Mouse (Mus musculus) neural tube, embryonic 15.5 days (tissue): ENCODE data around the gene Atp11a. TPM values are rescaled to one million over a fixed set of nuclear protein-coding genes. Genes with fewer than 3 reads are reported as not detected.

ENCODE experiments used
- ATAC-seq: fragments of 200-750 bp; cut with Nextera tagmentation; 2 replicates; pipeline ENCODE4 v1.8.0; 2017; ENCODE audit warnings: mild to moderate bottlenecking, moderate TSS enrichment, moderate library complexity; ENCODE audit not compliant: low FRiP score
- H3K27ac ChIP-seq: fragments of 300-500 bp; sonication (generic); replicated peaks from 2 replicates; pipeline ENCODE4 v1.5.1; 2015; ENCODE audit warnings: mild to moderate bottlenecking, inconsistent platforms
- H3K27me3 ChIP-seq: fragments of 300-500 bp; sonication (generic); replicated peaks from 2 replicates; pipeline ENCODE4 v1.6.1; 2015; ENCODE audit warnings: inconsistent platforms
- H3K36me3 ChIP-seq: fragments of 300-500 bp; sonication (generic); 2 replicates; pipeline ENCODE4 v1.6.1; 2015; ENCODE audit warnings: inconsistent platforms
- H3K4me1 ChIP-seq: fragments of 300-500 bp; sonication (generic); 2 replicates; pipeline ENCODE4 v1.6.1; 2015; ENCODE audit warnings: inconsistent platforms
- H3K4me2 ChIP-seq: fragments of 300-500 bp; sonication (generic); 2 replicates; pipeline ENCODE4 v1.6.1; 2015; ENCODE audit warnings: inconsistent platforms, mild to moderate bottlenecking, moderate library complexity
- H3K4me3 ChIP-seq: fragments of 300-500 bp; sonication (generic); replicated peaks from 2 replicates; pipeline ENCODE4 v1.5.1; 2015; ENCODE audit warnings: mild to moderate bottlenecking, inconsistent platforms
- H3K9ac ChIP-seq: fragments of 300-500 bp; sonication (generic); replicated peaks from 2 replicates; pipeline ENCODE4 v1.6.1; 2015; ENCODE audit warnings: mild to moderate bottlenecking, inconsistent platforms
- H3K9me3 ChIP-seq: fragments of 300-500 bp; sonication (generic); replicated peaks from 2 replicates; pipeline ENCODE4 v1.6.1; 2016; ENCODE audit warnings: inconsistent platforms
- WGBS: fragments of 180-500 bp; shearing (Covaris S2); methylation state at CpG from one replicate; pipeline ENCODE4 v1.1.7; 2015; ENCODE audit warnings: mixed read lengths; 5-methylcytosine and 5-hydroxymethylcytosine counted together
- polyA plus RNA-seq: library from polyadenylated mRNA; unstranded; fragments of >200 nt; fragmentation: Nextera tagmentation; extraction: Ambion mirVana; gene quantifications from 2 replicates; pipeline ENCODE4 v1.2.1, GENCODE M21; 2015

Gene Atp11a
- 12.0 and 13.4 TPM in 2 replicates for polyA plus RNA-seq

DNA sequence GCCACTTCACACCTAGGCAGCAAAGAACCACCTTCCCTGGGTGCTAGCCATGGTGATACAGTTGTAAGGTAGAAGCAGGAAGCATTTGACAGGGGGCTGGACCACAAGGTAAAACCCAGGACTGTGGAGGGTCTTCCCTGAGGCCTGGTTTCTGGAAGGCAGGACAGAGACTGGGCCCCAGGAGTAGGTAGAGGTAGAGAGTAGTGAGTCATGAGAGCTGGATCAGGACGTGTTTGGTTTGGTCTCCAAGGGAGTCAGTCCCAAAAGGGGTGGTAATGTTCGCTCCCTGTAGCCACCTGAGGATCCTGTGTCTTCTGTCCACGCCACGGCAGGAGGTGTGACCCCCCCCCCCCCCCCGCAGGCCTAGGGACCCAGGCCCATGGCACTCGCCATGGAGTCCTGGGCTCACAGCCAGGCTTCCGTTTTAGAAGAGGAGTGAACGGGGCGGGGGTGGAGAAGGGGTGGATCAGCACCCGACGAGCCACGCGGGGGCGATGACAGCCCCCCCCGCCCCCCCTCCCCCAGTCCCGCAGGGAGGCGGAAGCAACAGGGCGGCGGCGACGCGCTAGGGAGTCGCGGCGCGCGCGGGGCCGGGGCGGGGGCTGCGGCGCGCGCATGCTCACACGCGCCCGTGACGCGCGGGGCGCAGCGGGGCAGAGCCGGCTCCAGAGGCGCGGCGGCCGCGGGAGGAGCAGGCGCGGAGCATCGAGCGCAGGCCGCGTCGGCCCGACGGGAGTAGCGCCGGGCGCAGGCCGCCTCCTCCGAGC is at the start of gene Atp11a:
Gene Atp11a, plus strand, starts transcription at position 624 of the 767 bp plus-strand sequence.
- Histone ChIP-seq H3K27ac (peak within 1 kb of the TSS; percentile 80), H3K36me3 (no peaks in the 10 kb centered on the region; the same call in 1 of the 2 replicates), H3K27me3 (no peaks in the 10 kb centered on the region), H3K4me1 (peaks cover 27% of the 10 kb centered on the region), H3K4me2 (peak within 1 kb of the TSS; percentile 95), H3K9me3 (no peaks in the 10 kb centered on the region), H3K4me3 (peak within 1 kb of the TSS; percentile 91), H3K9ac (peak within 1 kb of the TSS; percentile 94)
- peak; percentile 94 for ATAC-seq
- WGBS = under 1% methylated on average over 30 of the region's 62 CpGs

- Histone ChIP-seq H3K4me3 (no peak overlapping the region), H3K27me3 (no peaks in the 10 kb centered on the region), H3K36me3 (no peaks in the 10 kb centered on the region), H3K9ac (no peak overlapping the region), H3K9me3 (no peaks in the 10 kb centered on the region), H3K4me1 (no peaks in the 10 kb centered on the region), H3K27ac (no peak overlapping the region), H3K4me2 (no peak overlapping the region)
- 85% methylated on average over 7 of the region's 7 CpGs for WGBS
- no peak for ATAC-seq
Measured at GRCm38 (mm10) chr8:12711623-12712022, 45.2 kb upstream of the Atp11a start.

DNA sequence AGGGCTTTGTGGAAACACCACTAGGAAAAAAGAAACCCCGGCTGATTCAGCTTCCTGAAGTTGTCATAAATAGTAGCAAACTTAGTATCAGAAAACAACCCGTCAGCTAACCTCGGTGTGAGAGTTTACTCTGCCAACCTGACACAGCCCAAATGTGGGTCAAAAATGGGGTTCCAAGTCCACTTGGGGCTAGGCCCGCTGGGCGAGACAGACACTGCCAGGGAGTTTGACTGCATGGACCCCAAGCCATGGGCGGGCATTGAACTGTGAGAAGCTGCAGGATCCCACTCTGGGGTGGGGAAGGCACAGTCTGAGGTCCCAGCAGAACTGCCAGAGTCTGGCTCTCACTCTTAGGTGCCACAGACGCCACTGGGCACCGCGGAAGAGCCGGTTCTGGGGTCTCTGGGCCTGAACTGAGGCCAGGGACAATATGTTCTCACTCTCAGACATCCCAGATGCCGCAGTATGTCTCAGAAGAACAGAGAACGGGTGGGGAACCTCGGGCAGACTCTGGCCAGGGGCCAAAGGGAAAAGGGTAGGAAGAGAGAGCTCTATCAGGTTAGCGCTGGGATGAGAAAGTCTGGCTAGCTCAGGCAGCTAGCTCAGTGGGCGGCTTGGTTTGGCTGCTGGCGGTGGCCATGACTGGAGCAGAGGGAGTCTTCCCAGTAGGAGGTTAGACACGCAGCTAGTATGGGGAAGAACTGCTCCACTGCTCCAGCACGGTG is 40.8 kb upstream of the Atp11a start:
- no peaks in the 10 kb centered on the region for H3K27me3 ChIP-seq
- H3K9me3 ChIP-seq = no peaks in the 10 kb centered on the region
- ATAC-seq = no peak
- no peaks in the 10 kb centered on the region for H3K36me3 ChIP-seq
- no peak overlapping the region for H3K9ac ChIP-seq
- WGBS = 88% methylated on average over 18 of the region's 18 CpGs
- no peak overlapping the region for H3K4me3 ChIP-seq
- H3K4me2 ChIP-seq = no peak overlapping the region
- H3K27ac ChIP-seq = no peak overlapping the region
- H3K4me1 ChIP-seq = peaks cover 4% of the 10 kb centered on the region; the same call in 1 of the 2 replicates

DNA sequence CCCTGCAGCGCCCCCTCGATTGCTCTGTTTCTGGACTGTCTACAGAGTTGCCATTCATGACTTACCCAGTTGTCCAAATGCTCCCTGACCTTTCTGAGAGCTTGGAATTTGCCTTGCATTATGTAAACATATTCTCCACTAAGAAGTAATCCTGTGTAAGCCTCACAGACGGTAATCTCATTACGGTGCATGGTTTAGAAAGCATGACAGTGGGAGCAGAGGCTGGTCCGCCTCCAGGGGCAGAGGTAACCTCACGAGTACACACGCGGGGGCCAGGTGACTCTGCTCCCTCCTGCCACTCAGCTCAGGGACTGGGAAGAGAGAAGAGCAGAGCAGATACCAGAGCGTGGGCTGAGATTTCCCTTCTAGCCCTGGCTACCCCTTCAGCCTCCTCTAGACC is 37.7 kb upstream of the Atp11a start:
- H3K27ac ChIP-seq = no peak overlapping the region
- no peaks in the 10 kb centered on the region for H3K36me3 ChIP-seq
- no peaks in the 10 kb centered on the region for H3K9me3 ChIP-seq
- H3K4me2 ChIP-seq = no peak overlapping the region
- ATAC-seq = no peak
- H3K4me3 ChIP-seq = no peak overlapping the region
- H3K9ac ChIP-seq = no peak overlapping the region
- H3K27me3 ChIP-seq = no peaks in the 10 kb centered on the region
- peaks cover 7% of the 10 kb centered on the region; the same call in 1 of the 2 replicates for H3K4me1 ChIP-seq
- WGBS = 85% methylated on average over 9 of the region's 9 CpGs

GRCm38 (mm10) chr8:12728644-12729043 is 28.2 kb upstream of the Atp11a start:
- H3K9me3 ChIP-seq = no peaks in the 10 kb centered on the region
- H3K27ac ChIP-seq = no peak overlapping the region
- H3K27me3 ChIP-seq = no peaks in the 10 kb centered on the region
- no peak overlapping the region for H3K4me3 ChIP-seq
- ATAC-seq = no peak
- no peak overlapping the region for H3K4me2 ChIP-seq
- H3K4me1 ChIP-seq = peaks cover 6% of the 10 kb centered on the region; the same call in 1 of the 2 replicates
- WGBS = 81% methylated on average over 4 of the region's 4 CpGs
- H3K9ac ChIP-seq = no peak overlapping the region
- H3K36me3 ChIP-seq = no peaks in the 10 kb centered on the region

DNA sequence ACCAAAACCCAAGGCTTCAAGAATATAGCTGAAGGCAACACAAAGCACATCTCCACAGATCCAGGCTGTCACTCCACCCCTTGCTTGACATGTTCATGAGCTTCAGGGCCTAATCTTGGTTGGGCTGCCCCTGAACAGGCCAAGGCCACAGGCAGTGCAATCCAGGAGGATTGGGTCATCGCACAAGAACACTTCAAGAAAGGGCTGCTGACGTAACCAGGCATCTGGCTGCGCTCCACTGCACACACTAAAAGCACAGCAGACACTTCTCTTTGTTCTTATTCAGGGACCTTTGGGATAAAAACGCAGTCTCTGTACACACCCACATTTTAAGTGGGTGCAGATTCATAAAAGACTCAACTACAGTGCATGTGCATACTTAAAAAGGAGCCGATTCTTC is 26.0 kb upstream of the Atp11a start:
- Histone ChIP-seq H3K4me3 (no peak overlapping the region), H3K27ac (no peak overlapping the region), H3K9ac (no peak overlapping the region), H3K27me3 (no peaks in the 10 kb centered on the region), H3K4me1 (peaks cover 6% of the 10 kb centered on the region; the same call in 1 of the 2 replicates), H3K36me3 (no peaks in the 10 kb centered on the region), H3K9me3 (no peaks in the 10 kb centered on the region), H3K4me2 (no peak overlapping the region)
- no peak for ATAC-seq
- WGBS = 30% methylated on average over 5 of the region's 5 CpGs

- H3K4me2 ChIP-seq = no peak overlapping the region
- 32% methylated on average over 6 of the region's 6 CpGs for WGBS
- H3K4me3 ChIP-seq = no peak overlapping the region
- H3K36me3 ChIP-seq = no peaks in the 10 kb centered on the region
- no peak overlapping the region for H3K9ac ChIP-seq
- H3K9me3 ChIP-seq = no peaks in the 10 kb centered on the region
- H3K27me3 ChIP-seq = no peaks in the 10 kb centered on the region
- H3K27ac ChIP-seq = no peak overlapping the region
- no peak for ATAC-seq
- H3K4me1 ChIP-seq = peaks cover 6% of the 10 kb centered on the region; the same call in 1 of the 2 replicates
Measured at GRCm38 (mm10) chr8:12732431-12732830, 24.4 kb upstream of the Atp11a start.

- WGBS = 75% methylated on average over 9 of the region's 9 CpGs
- Histone ChIP-seq H3K36me3 (no peaks in the 10 kb centered on the region), H3K9me3 (no peaks in the 10 kb centered on the region), H3K27ac (no peak overlapping the region), H3K27me3 (no peaks in the 10 kb centered on the region), H3K9ac (no peak overlapping the region), H3K4me1 (no peaks in the 10 kb centered on the region), H3K4me3 (no peak overlapping the region), H3K4me2 (no peak overlapping the region)
- ATAC-seq = no peak
Measured at GRCm38 (mm10) chr8:12739113-12739512, 17.7 kb upstream of the Atp11a start.

GRCm38 (mm10) chr8:12743390-12743789 is 13.4 kb upstream of the Atp11a start:
- H3K4me2 ChIP-seq = no peak overlapping the region
- no peaks in the 10 kb centered on the region for H3K36me3 ChIP-seq
- no peak overlapping the region for H3K4me3 ChIP-seq
- H3K9me3 ChIP-seq = no peaks in the 10 kb centered on the region
- H3K4me1 ChIP-seq = no peaks in the 10 kb centered on the region
- WGBS = 85% methylated on average over 4 of the region's 4 CpGs
- no peaks in the 10 kb centered on the region for H3K27me3 ChIP-seq
- no peak for ATAC-seq
- no peak overlapping the region for H3K27ac ChIP-seq
- no peak overlapping the region for H3K9ac ChIP-seq

- Histone ChIP-seq H3K36me3 (no peaks in the 10 kb centered on the region), H3K27me3 (no peaks in the 10 kb centered on the region), H3K9me3 (no peaks in the 10 kb centered on the region), H3K9ac (no peak overlapping the region), H3K4me1 (no peaks in the 10 kb centered on the region), H3K4me2 (no peak overlapping the region), H3K27ac (no peak overlapping the region), H3K4me3 (no peak overlapping the region)
- 94% methylated on average over 3 of the region's 3 CpGs for WGBS
- ATAC-seq = no peak
Measured at GRCm38 (mm10) chr8:12748183-12748582, 8.6 kb upstream of the Atp11a start.

DNA sequence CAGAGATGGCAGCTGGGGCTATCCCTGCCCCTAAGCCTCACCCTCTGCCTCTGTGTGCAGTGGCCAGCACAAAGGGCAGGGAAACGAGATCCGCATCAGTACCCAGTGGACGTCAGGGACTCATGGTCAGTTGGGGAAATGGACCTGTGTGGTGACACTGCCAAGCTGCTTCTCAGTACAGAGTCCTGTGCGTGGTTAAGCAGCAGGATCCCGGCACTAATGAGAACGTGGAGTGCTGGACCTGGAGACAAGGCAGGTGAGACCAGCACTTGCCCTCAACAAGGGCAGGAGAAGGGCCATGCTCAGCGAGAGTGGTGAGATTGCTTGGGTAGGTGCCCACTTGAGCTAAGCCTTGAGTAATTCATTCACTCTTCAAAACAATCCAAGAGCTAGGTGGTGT is 7.7 kb upstream of the Atp11a start:
- WGBS = 86% methylated on average over 7 of the region's 7 CpGs
- H3K9ac ChIP-seq = no peak overlapping the region

GRCm38 (mm10) chr8:12753054-12753453 is 3.8 kb upstream of the Atp11a start:
- Histone ChIP-seq H3K27ac (no peak overlapping the region), H3K9ac (no peak overlapping the region), H3K4me3 (no peak overlapping the region), H3K9me3 (no peaks in the 10 kb centered on the region), H3K36me3 (no peaks in the 10 kb centered on the region), H3K4me1 (peaks cover 12% of the 10 kb centered on the region), H3K27me3 (no peaks in the 10 kb centered on the region), H3K4me2 (no peak overlapping the region)
- WGBS = 66% methylated on average over 6 of the region's 6 CpGs
- no peak for ATAC-seq

More for the DNA sequence above, 7.7 kb upstream of the Atp11a start:
- no peaks in the 10 kb centered on the region for H3K27me3 ChIP-seq
- H3K9me3 ChIP-seq = no peaks in the 10 kb centered on the region
- H3K27ac ChIP-seq = no peak overlapping the region
- ATAC-seq = no peak
- no peak overlapping the region for H3K4me3 ChIP-seq
- no peaks in the 10 kb centered on the region for H3K4me1 ChIP-seq
- H3K4me2 ChIP-seq = no peak overlapping the region
- H3K36me3 ChIP-seq = no peaks in the 10 kb centered on the region
